Mouse (Mus musculus) left cerebral cortex, postnatal 25 days (tissue): ENCODE measurements around the gene Slamf7. TPM values are rescaled to one million over a fixed set of nuclear protein-coding genes. Genes with fewer than 3 reads are reported as not detected.

ENCODE experiments used
- DNase-seq, 2 experiments: peaks; one replicate each; pipeline ENCODE4 v3.0.0; 2022; ENCODE audit warnings: low spot score in 2 of 2, mixed read lengths in 1 of 2
- intact Hi-C: fragments of 180-260 bp; cut with DNase I; formaldehyde crosslinking; loops from one replicate; pipeline ENCODE4 v1.15.1; 2025
- total RNA-seq, 2 experiments: library from RNA; stranded (reverse); gene quantifications; 2 replicates each; pipeline ENCODE4 v1.2.3; 2021

Gene Slamf7
- total RNA-seq: not detected

DNA sequence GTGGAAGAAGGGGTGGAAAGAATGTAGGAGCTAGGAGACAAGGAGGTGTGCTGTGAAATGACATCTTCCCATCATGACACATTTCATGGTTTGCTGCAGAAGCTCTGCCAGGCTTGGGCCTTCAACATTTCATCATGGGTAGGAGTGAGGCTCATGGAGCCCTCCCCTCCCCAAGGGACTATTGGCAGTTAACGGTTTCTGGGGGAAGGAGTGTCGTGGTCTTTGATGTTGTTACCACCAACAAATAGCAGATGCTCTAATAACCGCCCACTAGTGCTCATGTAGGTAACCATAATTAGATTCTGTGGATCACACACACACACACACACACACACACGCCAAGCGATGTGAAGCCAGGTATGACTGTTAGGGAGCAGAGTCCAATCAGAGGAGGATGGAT lies at the start of gene Slamf7:
Gene Slamf7 (minus strand): TSS at position 302 of the 400 bp plus-strand sequence.
- DNase-seq: no peak
- intact Hi-C loops: no loop called here

DNA sequence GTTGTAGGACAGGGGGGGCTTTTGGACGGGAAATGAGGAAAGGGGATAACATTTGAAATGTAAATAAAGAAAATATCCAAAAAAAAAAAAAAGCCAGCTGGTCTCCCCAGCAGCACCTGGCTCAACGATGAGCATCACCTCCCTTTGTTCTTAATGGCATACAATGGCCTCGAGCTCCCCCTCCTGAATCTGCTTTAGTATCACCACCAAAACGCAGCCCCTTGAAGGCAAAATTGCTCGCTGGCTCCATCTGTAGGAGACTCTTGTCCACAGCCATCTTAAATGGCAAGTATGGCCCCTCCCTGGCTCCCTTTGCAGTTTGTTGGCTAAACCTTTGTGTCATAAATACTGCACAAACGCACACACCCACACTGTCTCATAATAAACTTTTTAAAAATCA lies 46.1 kb upstream of the Slamf7 start:
- DNase-seq: peak; percentile 9 to 36
- intact Hi-C loops: no loop called here

DNA sequence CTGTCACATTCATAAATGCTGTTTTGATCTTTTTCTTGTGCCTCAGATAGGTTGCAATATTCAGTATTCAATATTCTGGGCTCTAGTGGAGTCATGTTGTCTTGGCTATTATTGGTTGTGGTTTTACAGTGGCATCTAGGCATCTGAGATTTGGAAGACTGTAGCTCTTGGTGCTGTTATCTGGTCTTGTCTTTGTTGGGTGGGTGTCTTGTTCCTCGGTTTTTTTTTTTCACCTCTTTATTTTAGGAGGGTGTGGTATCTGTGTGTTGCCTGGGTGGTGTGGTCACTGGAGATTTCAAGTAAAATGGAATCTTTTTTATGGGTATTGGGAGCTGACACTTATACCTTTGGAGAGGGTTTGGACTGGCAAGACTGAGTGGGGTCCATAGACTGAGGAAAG lies 41.1 kb upstream of the Slamf7 start:
- DNase-seq: no peak
- intact Hi-C loops: no loop called here

DNA sequence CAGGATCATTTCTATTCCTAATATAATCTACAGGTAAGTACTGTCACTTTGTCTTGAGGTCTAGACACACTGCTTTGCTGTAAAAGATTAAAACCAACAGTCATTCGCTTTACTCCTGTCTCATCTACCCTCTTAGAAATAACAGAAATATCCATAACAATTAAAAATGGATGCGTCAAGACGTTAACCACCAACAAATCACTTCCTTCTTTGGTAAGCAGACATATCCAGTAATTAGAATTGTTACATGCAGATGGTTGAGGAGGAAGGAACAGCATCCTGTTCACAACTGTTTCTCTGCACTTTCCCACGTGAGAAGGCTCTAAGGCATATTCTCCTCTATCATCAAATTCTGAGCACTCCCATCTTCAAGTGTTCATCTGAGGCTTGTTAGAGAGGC lies 34.5 kb upstream of the Slamf7 start:
- DNase-seq: no peak
- intact Hi-C loops: no loop called here

- no peak for DNase-seq
- intact Hi-C loops: no loop called here
These were observed 32.1 kb upstream of the Slamf7 start for GRCm38 (mm10) chr1:171684923-171685322.

DNA sequence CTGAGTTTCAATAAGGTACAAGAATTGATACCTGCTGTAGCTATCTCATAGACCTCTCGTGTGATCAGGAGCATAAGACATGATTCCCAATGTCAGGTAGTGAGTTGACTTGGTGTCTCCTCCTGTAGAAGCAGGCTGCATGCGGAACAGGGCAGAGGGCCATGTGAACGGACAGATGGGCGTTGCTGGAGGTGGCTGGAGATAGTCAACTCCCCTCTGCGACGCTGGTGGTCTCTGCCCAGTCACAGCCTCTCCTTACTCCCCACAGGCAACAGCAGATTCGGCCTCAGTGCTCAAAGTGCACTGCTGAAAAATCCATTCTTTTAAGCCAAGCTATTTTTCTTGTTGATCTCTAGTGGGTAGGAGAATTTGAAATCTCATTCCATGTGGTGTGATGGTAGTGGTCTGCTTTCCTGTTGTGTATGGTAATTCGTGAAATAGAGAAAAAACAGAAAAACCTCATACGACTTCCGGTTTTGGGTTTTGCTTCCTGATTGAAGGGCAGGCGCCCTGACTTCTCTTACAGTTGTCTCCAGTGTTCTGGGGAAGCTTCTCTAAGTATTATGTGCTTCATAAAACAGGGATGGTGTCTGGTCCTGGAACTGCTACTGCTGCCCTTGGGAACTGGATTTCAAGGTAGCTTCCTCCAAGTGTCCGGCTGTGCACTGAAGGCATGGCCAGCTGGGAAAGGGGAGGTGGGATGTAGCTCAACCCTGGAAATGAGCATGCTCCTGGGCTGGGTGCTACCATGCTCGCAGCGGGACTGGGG lies 28.9 kb upstream of the Slamf7 start, which contains the start of gene Cd48:
Gene Cd48 (plus strand): TSS at position 479 of the 769 bp plus-strand sequence.
- intact Hi-C loops: no loop called here
- no peak for DNase-seq

GRCm38 (mm10) chr1:171681009-171681408 lies 28.2 kb upstream of the Slamf7 start:
- intact Hi-C loops: no loop called here

GRCm38 (mm10) chr1:171677721-171678120 lies 24.9 kb upstream of the Slamf7 start:
- DNase-seq: no peak
- intact Hi-C loops: loop anchor here (10.0 kb wide), 1 partner anchor 327 kb away; no protein-coding TSS in a partner anchor

More at GRCm38 (mm10) chr1:171681009-171681408, 28.2 kb upstream of the Slamf7 start:
- no peak for DNase-seq

DNA sequence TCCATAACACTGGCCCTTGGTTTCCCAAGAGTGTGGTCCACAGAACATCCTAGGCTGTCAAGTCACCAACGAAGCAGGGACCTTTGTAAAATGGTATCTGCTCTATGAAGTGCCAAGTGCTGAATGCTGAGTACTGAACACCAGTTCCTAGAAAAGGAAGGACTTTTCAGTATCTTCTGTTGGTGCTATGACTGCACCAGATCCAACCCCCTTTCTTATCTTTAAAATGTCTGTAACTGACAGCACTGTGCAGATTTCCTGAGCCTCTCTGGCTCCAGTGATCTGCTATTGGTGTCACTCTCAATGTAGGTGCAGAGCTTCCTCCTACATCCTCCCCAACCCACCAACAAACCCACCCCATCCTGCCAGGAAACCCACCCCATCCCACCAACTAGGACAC lies 21.6 kb upstream of the Slamf7 start:
- DNase-seq: no peak
- intact Hi-C loops: loop anchor here (5.0 to 10.0 kb wide), 2 partner anchors 118 to 330 kb away; no protein-coding TSS in a partner anchor

DNA sequence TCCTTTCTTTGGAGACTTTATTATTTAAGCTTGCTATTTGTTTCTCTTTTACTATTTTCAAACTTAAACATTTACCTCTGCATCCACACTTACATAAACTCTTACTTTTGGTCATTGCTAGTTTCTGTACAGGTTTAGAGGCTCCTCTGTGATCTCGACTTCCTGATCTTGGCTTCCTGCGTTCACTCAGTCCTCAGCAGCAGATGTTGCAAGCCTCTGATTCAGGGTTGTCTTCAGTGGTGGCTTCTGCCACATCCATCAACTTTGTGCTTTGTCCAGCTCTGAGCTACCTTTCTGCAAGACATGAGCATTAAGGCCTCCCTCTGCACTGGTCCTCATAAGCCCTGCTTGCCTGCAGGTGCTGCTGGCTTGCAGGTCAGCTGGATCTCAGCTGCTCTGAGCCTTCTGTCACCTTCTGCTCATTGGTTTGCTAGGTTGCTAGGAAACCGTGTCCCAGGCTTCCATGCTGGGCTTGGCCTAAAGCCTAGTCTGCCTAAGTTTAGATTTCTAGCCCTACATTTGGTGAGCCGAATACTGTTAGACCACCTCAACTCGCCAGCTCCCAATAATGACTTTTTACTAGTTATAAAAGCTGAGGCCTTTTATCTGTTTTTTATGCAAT lies 20.1 kb upstream of the Slamf7 start:
- intact Hi-C loops: loop anchor here (5.0 to 10.0 kb wide), 2 partner anchors 119 to 332 kb away; no protein-coding TSS in a partner anchor
- DNase-seq: peak; percentile 25 to 81

GRCm38 (mm10) chr1:171672451-171672850 lies 19.6 kb upstream of the Slamf7 start:
- intact Hi-C loops: loop anchor here (5.0 to 10.0 kb wide), 2 partner anchors 120 to 332 kb away; no protein-coding TSS in a partner anchor
- DNase-seq: peak in 1 of 2 experiments; percentile 22

GRCm38 (mm10) chr1:171667160-171667559 lies 14.3 kb upstream of the Slamf7 start:
- intact Hi-C loops: no loop called here
- no peak for DNase-seq

DNA sequence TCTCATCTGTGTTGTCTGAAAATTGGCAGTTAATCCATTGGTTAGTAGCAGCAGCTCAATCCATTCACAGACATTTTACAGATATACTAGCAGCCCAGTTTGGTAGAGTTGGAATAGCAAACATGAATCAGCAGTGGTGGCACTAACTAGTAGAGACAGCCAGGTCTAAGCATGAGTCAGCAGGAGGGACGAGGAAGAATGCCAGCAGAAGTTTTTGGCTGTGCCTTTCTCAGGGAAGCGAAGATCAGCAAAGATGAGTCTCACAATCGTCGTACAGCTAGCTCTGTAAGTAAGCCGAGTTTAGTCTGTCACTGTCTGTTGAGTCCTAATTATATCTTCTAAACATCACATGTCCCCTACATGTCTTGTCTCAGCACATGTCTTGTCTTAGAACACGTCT lies 13.5 kb upstream of the Slamf7 start:
- peak; percentile 6 to 77 for DNase-seq
- intact Hi-C loops: no loop called here

- no peak for DNase-seq
- intact Hi-C loops: no loop called here
These were observed 10.9 kb upstream of the Slamf7 start for GRCm38 (mm10) chr1:171663757-171664156.

DNA sequence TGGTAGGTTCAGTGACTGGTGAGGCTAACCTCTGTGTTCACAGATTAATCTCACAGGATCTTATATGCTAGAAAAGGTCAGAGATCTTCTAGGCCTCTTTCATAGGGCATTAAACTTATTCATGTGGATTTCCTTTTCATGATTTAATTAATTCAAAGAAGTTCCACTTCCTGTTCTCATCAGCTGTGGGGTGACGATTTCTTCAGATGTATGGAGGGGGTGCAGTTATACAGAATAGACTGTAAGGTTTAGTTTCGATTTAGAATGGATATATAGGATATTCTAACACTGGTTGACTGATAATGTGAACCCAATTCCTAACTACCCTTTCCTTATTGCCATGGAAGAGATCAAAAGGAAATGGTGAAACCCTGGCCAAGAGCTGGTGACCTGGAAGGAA lies 8.6 kb upstream of the Slamf7 start:
- intact Hi-C loops: no loop called here
- no peak for DNase-seq

DNA sequence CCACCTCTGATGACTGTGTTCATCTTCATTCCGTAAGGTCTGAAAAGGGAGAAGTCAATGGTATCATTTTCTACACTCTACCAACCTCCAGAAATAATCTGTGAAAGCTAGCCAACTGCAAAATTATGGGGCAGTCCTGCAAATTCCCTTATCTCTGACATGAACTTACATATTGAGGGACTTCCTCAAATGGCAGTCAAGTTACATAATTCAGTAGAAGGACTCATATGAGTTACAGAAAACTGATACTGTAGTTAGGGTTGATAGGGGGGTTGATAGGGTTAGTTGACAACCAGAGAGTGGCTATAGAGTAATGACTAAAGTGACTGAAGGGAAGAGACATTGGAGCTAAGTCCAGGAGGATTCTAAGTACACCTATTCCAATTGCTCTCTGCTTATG lies 7.6 kb upstream of the Slamf7 start:
- intact Hi-C loops: no loop called here

DNA sequence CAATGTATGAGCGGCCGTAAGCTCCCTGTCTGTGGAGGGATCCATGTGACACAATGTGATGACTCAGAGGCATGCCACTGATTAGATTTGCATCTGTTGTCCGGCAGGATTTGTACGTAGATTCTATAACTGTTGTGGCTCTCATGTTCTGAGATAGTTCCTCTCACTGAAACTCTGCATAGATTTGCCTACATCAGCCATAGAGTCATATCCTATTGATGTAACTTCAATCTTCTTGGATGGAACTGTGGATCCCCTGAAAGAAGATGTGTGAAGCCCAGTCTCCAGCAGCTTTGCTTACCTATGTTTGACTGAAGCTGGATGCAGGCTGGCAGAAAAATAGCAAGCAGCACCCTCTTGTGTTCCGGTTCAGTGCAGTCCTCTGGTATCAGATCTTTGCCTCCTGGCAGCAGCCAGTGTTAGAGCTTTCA lies 5.7 kb upstream of the Slamf7 start:
- DNase-seq: peak; percentile 52 to 66
- intact Hi-C loops: loop anchor here (5.0 kb wide), 2 partner anchors 46 to 91 kb away; no protein-coding TSS in a partner anchor

More for the DNA sequence above, 7.6 kb upstream of the Slamf7 start:
- no peak for DNase-seq

DNA sequence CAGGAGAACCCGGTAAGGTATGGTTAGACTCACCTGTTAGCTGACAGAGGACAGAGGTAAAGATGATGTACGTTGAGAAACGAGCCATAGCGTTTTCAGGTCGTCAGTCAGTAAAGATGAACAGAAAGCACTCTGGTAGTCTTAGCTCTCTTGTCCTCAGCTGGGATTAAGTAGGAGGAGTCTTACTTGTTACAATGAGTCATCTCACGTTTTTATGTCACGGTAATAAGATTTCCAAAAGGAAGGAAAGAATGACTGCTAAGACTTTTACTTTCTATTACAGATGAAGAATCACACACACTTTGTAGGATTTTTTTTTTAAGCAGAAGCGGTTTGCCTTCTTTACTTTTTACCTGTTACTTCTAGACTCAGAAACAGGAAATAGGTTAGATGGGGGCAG lies 4.0 kb downstream of the Slamf7 start:
- no peak for DNase-seq
- intact Hi-C loops: no loop called here

- DNase-seq: no peak
- intact Hi-C loops: no loop called here
These were observed 5.1 kb downstream of the Slamf7 start for GRCm38 (mm10) chr1:171647716-171648115.

DNA sequence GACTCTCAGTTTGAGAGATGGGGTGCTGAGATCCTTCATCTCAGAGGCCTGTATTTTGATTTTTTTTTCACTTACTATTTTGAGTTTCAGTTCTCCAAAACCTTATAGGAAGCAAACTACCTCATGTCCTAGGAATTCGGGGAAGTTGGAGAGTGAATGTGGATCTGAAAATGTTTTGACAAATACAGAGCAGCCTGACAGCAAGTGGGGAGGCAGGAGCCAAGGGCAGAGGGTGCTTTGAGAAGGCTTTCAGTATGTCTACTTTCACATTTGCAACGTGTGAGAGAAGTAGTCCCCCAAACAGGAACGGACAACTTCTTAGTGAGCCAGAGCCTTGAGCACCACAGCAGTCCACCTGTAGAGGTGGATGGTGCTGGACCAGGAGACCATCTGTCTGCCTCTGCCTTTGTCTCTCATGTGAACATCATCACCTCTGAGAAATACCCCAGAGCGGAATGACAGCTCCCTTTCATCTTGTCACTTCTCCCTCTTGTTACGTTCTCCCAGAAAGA lies 6.3 kb downstream of the Slamf7 start:
- intact Hi-C loops: no loop called here
- no peak for DNase-seq
